Mouse (Mus musculus) MEL (cell line): ENCODE data around the gene Hmces. TPM values are rescaled to one million over a fixed set of nuclear protein-coding genes. Genes with fewer than 3 reads are reported as not detected.

Source experiments
- DNase-seq: peaks from one replicate; pipeline ENCODE4 v3.0.0; 2011; ENCODE audit warnings: low read depth, low spot score
- H3K27ac ChIP-seq: 2 replicates; pipeline ENCODE4 v1.5.1; 2012; ENCODE audit warnings: low read depth, mild to moderate bottlenecking, control low read depth, low read length, moderate library complexity; ENCODE audit not compliant: control insufficient read depth
- H3K27me3 ChIP-seq, 2 experiments: fragments of 150-350 bp in 1 of 2; sonication (generic) in 1 of 2; 2 replicates each; pipeline ENCODE4 v1.6.1; 2012; ENCODE audit warnings: low read length in 2 of 2, mild to moderate bottlenecking in 2 of 2, improper control_type of control experiment in 1 of 2, moderate library complexity in 1 of 2; ENCODE audit not compliant: insufficient read depth in 2 of 2, control insufficient read depth in 1 of 2
- H3K36me3 ChIP-seq, 2 experiments: 2 replicates each; pipeline ENCODE4 v1.6.1; 2012 to 2014; ENCODE audit warnings: low read length in 2 of 2, improper control_type of control experiment in 1 of 2, inconsistent platforms in 1 of 2, mild to moderate bottlenecking in 1 of 2; ENCODE audit not compliant: insufficient read depth in 2 of 2, control insufficient read depth in 1 of 2
- H3K4me1 ChIP-seq, 2 experiments: fragments of 150-350 bp in 1 of 2; sonication (generic) in 1 of 2; 2 replicates each; pipeline ENCODE4 v1.6.1; 2012; ENCODE audit warnings: low read length in 2 of 2, improper control_type of control experiment in 1 of 2, mild to moderate bottlenecking in 1 of 2; ENCODE audit not compliant: insufficient read depth in 2 of 2, control insufficient read depth in 1 of 2
- H3K4me3 ChIP-seq, 2 experiments: fragments of 150-350 bp in 1 of 2; sonication (generic) in 1 of 2; 2 replicates each; pipeline ENCODE4 v1.5.1; 2012; ENCODE audit warnings: low read depth in 2 of 2, low read length in 2 of 2, mild to moderate bottlenecking in 2 of 2, moderate library complexity in 2 of 2, control low read depth in 1 of 2, improper control_type of control experiment in 1 of 2; ENCODE audit not compliant: control insufficient read depth in 1 of 2, insufficient read depth in 1 of 2
- H3K79me2 ChIP-seq: 2 replicates; pipeline ENCODE4 v1.6.1; 2012; ENCODE audit warnings: mild to moderate bottlenecking, low read length, moderate library complexity; ENCODE audit not compliant: control insufficient read depth, poor library complexity, insufficient read depth
- H3K9ac ChIP-seq: 2 replicates; pipeline ENCODE4 v1.6.1; 2012; ENCODE audit warnings: low read depth, mild to moderate bottlenecking, control low read depth, low read length, moderate library complexity; ENCODE audit not compliant: control insufficient read depth, poor library complexity, severe bottlenecking
- H3K9me3 ChIP-seq: fragments of 150-350 bp; sonication (generic); replicated peaks from 2 replicates; pipeline ENCODE4 v1.6.1; 2012; ENCODE audit warnings: mild to moderate bottlenecking, low read length, improper control_type of control experiment, moderate library complexity; ENCODE audit not compliant: insufficient read depth
- CHD1 ChIP-seq: IDR thresholded peaks from 2 replicates; pipeline ENCODE4 v1.6.1; 2012; ENCODE audit warnings: low read depth, mild to moderate bottlenecking, inconsistent platforms, low read length, improper control_type of control experiment
- ELF1 ChIP-seq: IDR thresholded peaks from 2 replicates; pipeline ENCODE4 v1.6.1; 2014; ENCODE audit warnings: low read depth, mild to moderate bottlenecking, inconsistent platforms, low read length, improper control_type of control experiment, moderate library complexity
- EP300 ChIP-seq, 2 experiments: IDR thresholded peaks; 2 replicates each; pipeline ENCODE4 v1.6.1; 2011; ENCODE audit warnings: improper control_type of control experiment in 2 of 2, low read length in 2 of 2, low read depth in 1 of 2, mild to moderate bottlenecking in 1 of 2
- ETS1 ChIP-seq: IDR thresholded peaks from 2 replicates; pipeline ENCODE4 v1.6.1; 2012; ENCODE audit warnings: low read depth, mild to moderate bottlenecking, inconsistent platforms, low read length, improper control_type of control experiment, moderate library complexity
- GABPA ChIP-seq: IDR thresholded peaks from 2 replicates; pipeline ENCODE4 v1.6.1; 2012; ENCODE audit warnings: low read depth, mild to moderate bottlenecking, inconsistent platforms, low read length, improper control_type of control experiment, moderate library complexity
- GATA1 ChIP-seq: IDR thresholded peaks from 2 replicates; pipeline ENCODE4 v1.6.1; 2011; ENCODE audit warnings: low read depth, low read length, improper control_type of control experiment
- HCFC1 ChIP-seq: IDR thresholded peaks from 2 replicates; pipeline ENCODE4 v1.6.1; 2012; ENCODE audit warnings: low read depth, mild to moderate bottlenecking, inconsistent platforms, low read length, improper control_type of control experiment, moderate library complexity
- JUND ChIP-seq: IDR thresholded peaks from 2 replicates; pipeline ENCODE4 v1.6.1; 2011; ENCODE audit warnings: low read depth, mild to moderate bottlenecking, improper control_type of control experiment, low read length
- KAT2A ChIP-seq: conservative IDR thresholded peaks from 2 replicates; pipeline ENCODE4 v1.6.1; 2012; ENCODE audit warnings: low read depth, low read length, improper control_type of control experiment, inconsistent platforms
- MAX ChIP-seq: IDR thresholded peaks from 2 replicates; pipeline ENCODE4 v1.6.1; 2011; ENCODE audit warnings: low read length, improper control_type of control experiment
- MEF2A ChIP-seq: IDR thresholded peaks from 2 replicates; pipeline ENCODE4 v1.6.1; 2014; ENCODE audit warnings: low read depth, mild to moderate bottlenecking, inconsistent platforms, low read length, improper control_type of control experiment; ENCODE audit not compliant: poor library complexity, insufficient replicate concordance, severe bottlenecking; ENCODE audit errors: extremely low read depth
- MXI1 ChIP-seq: IDR thresholded peaks from 2 replicates; pipeline ENCODE4 v1.6.1; 2011; ENCODE audit warnings: mild to moderate bottlenecking, low read depth, low read length, improper control_type of control experiment
- NRF1 ChIP-seq: IDR thresholded peaks from 2 replicates; pipeline ENCODE4 v1.6.1; 2014; ENCODE audit warnings: low read depth, mild to moderate bottlenecking, inconsistent platforms, low read length, improper control_type of control experiment, moderate library complexity; ENCODE audit not compliant: poor library complexity, insufficient read depth, severe bottlenecking
- POLR2A ChIP-seq, 2 experiments: IDR thresholded peaks; 2 replicates each; pipeline ENCODE4 v1.6.1; 2011 to 2012; ENCODE audit warnings: low read length in 2 of 2, mild to moderate bottlenecking in 2 of 2, control low read depth in 1 of 2, improper control_type of control experiment in 1 of 2, low read depth in 1 of 2, moderate library complexity in 1 of 2; ENCODE audit not compliant: control insufficient read depth in 1 of 2, insufficient read depth in 1 of 2, poor library complexity in 1 of 2
- POLR2AphosphoS2 ChIP-seq: IDR thresholded peaks from 2 replicates; pipeline ENCODE4 v1.6.1; 2011; ENCODE audit warnings: low read length, improper control_type of control experiment
- POLR2AphosphoS5 ChIP-seq: IDR thresholded peaks from 2 replicates; pipeline ENCODE4 v1.6.1; 2012; ENCODE audit warnings: low read depth, borderline replicate concordance, mild to moderate bottlenecking, inconsistent platforms, low read length, moderate library complexity, mixed read lengths
- SIN3A ChIP-seq: IDR thresholded peaks from 2 replicates; pipeline ENCODE4 v1.6.1; 2012; ENCODE audit warnings: low read length, improper control_type of control experiment, inconsistent platforms
- SMC3 ChIP-seq: IDR thresholded peaks from 2 replicates; pipeline ENCODE4 v1.6.1; 2011; ENCODE audit warnings: low read depth, low read length, improper control_type of control experiment
- TBP ChIP-seq: IDR thresholded peaks from 2 replicates; pipeline ENCODE4 v1.8.0; 2011; ENCODE audit warnings: low read depth, low read length, improper control_type of control experiment
- USF1 ChIP-seq: IDR thresholded peaks from 2 replicates; pipeline ENCODE4 v1.6.1; 2014; ENCODE audit warnings: low read depth, mild to moderate bottlenecking, inconsistent platforms, low read length, improper control_type of control experiment, moderate library complexity
- polyA plus RNA-seq, 2 experiments: library from polyadenylated mRNA; stranded (reverse) in 1 of 2; unstranded in 1 of 2; fragments of >175 nt in 1 of 2; fragments of >200 nt in 1 of 2; gene quantifications; 2 replicates each; pipeline versions ENCODE4 v1.2.1 to v1.2.4; 2012; ENCODE audit warnings: low replicate concordance in 2 of 2, low read depth in 1 of 2; ENCODE audit not compliant: insufficient read length in 2 of 2, insufficient read depth in 1 of 2, missing spikeins in 1 of 2
- total RNA-seq: library from RNA; depleted of rRNA; stranded (reverse); fragments of 300-350 nt; gene quantifications from 2 replicates; pipeline ENCODE4 v1.2.3, GENCODE M21; 2012

The Hmces gene
- total and polyA plus RNA-seq, 3 experiments: 23.6 to 26.8 TPM; not detected in 1

GRCm38 (mm10) chr6:87923624-87924023 lies 9.9 kb downstream of the Hmces start:
- H3K36me3 ChIP-seq: peaks cover 9% of the 10 kb centered on the region in 2 experiments

GRCm38 (mm10) chr6:87935037-87935436 lies 21.3 kb downstream of the Hmces start:
- DNase-seq: no peak
- no peaks in the 10 kb centered on the region for H3K9me3 ChIP-seq
- H3K4me3 ChIP-seq: no peak overlapping the region
- no peaks in the 10 kb centered on the region for H3K27me3 ChIP-seq
- no peak for TF ChIP-seq EP300 (IDR thresholded peaks at IDR 0.05; ENCODE audit: low read depth in 1 of 2, low read length in 2 of 2)
- TF ChIP-seq JUND: no peak
- TF ChIP-seq GABPA: no peak
- TF ChIP-seq KAT2A: no peak
- no peak for TF ChIP-seq USF1
- no peak for TF ChIP-seq MAX
- no peak for TF ChIP-seq MXI1
- TF ChIP-seq NRF1: no peak
- TF ChIP-seq TBP: no peak
- no peak for TF ChIP-seq HCFC1
- no peak for TF ChIP-seq ELF1
- no peak for TF ChIP-seq POLR2A (IDR thresholded peaks at IDR 0.05; ENCODE audit: control insufficient read depth in 1 of 2, insufficient read depth in 1 of 2, low read depth in 1 of 2, low read length in 2 of 2, poor library complexity in 1 of 2)
- TF ChIP-seq CHD1: no peak
- TF ChIP-seq SIN3A: no peak
- no peak for TF ChIP-seq MEF2A
- TF ChIP-seq, all 39 proteins: peak for 0
- H3K27ac ChIP-seq: no peak overlapping the region
- H3K79me2 ChIP-seq: no peaks in the 10 kb centered on the region
- no peaks in the 10 kb centered on the region for H3K4me1 ChIP-seq
- H3K9ac ChIP-seq: no peak overlapping the region
- H3K36me3 ChIP-seq: no peaks in the 10 kb centered on the region; a peak in 2 of 4 replicates

More at GRCm38 (mm10) chr6:87923624-87924023, 9.9 kb downstream of the Hmces start:
- Histone ChIP-seq H3K27me3 (no peaks in the 10 kb centered on the region), H3K9me3 (no peaks in the 10 kb centered on the region), H3K9ac (no peak overlapping the region), H3K27ac (peak overlapping the region; percentile 23; the same call in 1 of the 2 replicates), H3K79me2 (no peaks in the 10 kb centered on the region), H3K4me1 (peaks cover 10% of the 10 kb centered on the region in 2 experiments), H3K4me3 (no peak overlapping the region)
- TF ChIP-seq POLR2AphosphoS5: no peak
- TF ChIP-seq SMC3: no peak
- peak; percentile 52; the same call in 1 of the 2 replicates for TF ChIP-seq GATA1
- TF ChIP-seq ETS1: no peak
- TF ChIP-seq EP300 (IDR thresholded peaks at IDR 0.05; ENCODE audit: low read depth in 1 of 2, low read length in 2 of 2): peak in 1 of 2 experiments; percentile 9; a peak in 1 of 4 replicates
- TF ChIP-seq POLR2A (IDR thresholded peaks at IDR 0.05; ENCODE audit: control insufficient read depth in 1 of 2, insufficient read depth in 1 of 2, low read depth in 1 of 2, low read length in 2 of 2, poor library complexity in 1 of 2): no peak
- TF ChIP-seq POLR2AphosphoS2: no peak
- TF ChIP-seq CHD1: no peak
- no peak for TF ChIP-seq JUND
- DNase-seq: peak; percentile 67
